Mouse (Mus musculus) heart, embryonic 10.5 days (tissue): Measurements from ENCODE around the gene Slc10a1. TPM values are rescaled to one million over a fixed set of nuclear protein-coding genes. Genes with fewer than 3 reads are reported as not detected.

Experiments used
- DNase-seq: peaks from one replicate; pipeline ENCODE4 v3.0.0-alpha.2; 2017; ENCODE audit warnings: low spot score
- H3K27ac ChIP-seq: fragments of 300-500 bp; sonication (generic); 2 replicates; pipeline ENCODE4 v1.5.1; 2016; ENCODE audit warnings: mild to moderate bottlenecking
- H3K27me3 ChIP-seq: fragments of 300-500 bp; sonication (generic); 2 replicates; pipeline ENCODE4 v1.6.1; 2016; ENCODE audit warnings: mild to moderate bottlenecking; ENCODE audit not compliant: poor library complexity, insufficient read depth, severe bottlenecking
- H3K36me3 ChIP-seq: fragments of 300-500 bp; sonication (generic); 2 replicates; pipeline ENCODE4 v1.6.1; 2016; ENCODE audit warnings: mild to moderate bottlenecking, moderate library complexity
- H3K4me1 ChIP-seq: fragments of 300-500 bp; sonication (generic); 2 replicates; pipeline ENCODE4 v1.6.1; 2016; ENCODE audit warnings: mild to moderate bottlenecking
- H3K4me3 ChIP-seq: fragments of 300-500 bp; sonication (generic); 2 replicates; pipeline ENCODE4 v1.5.1; 2016; ENCODE audit warnings: mild to moderate bottlenecking, moderate library complexity
- H3K9me3 ChIP-seq: fragments of 300-500 bp; sonication (generic); 2 replicates; pipeline ENCODE4 v1.6.1; 2016; ENCODE audit warnings: mild to moderate bottlenecking, moderate library complexity
- WGBS: fragments of 180-500 bp; shearing (Covaris S2); methylation state at CpG from one replicate; pipeline ENCODE4 v1.1.7; 2016; 5-methylcytosine and 5-hydroxymethylcytosine counted together
- polyA plus RNA-seq: library from polyadenylated mRNA; unstranded; fragments of >200 nt; fragmentation: Nextera tagmentation; extraction: Ambion mirVana; gene quantifications from 2 replicates; pipeline ENCODE4 v1.2.1, GENCODE M21; 2016

The Slc10a1 gene
- 0.55 and 0.58 TPM in 2 replicates for polyA plus RNA-seq

DNA sequence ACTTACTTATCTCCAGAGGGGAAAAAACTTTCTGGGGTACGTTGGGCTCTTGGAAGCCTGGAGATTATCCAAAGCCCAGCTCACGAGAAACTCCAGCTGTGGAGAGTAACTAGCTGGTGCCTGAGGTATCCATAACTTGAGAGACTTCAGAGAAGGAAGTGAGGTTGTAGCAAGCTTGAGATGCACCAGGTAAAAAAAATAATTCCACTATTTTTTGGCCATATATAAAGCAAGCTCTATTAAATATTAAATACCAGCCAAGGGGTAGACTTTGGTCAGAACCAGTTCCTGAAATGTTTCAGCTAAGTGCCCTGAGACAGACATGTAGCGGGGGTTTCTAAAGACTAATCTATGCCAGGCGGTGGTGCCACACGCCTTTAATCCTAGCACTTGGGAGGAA lies at the start of gene Slc10a1:
Gene Slc10a1 (minus strand): TSS at position 101 of the 400 bp plus-strand sequence.
- no peaks in the 10 kb centered on the region for H3K27me3 ChIP-seq
- H3K36me3 ChIP-seq = no peaks in the 10 kb centered on the region
- H3K9me3 ChIP-seq = no peaks in the 10 kb centered on the region
- no peak within 1 kb of the TSS for H3K4me3 ChIP-seq
- H3K4me1 ChIP-seq = 0 out of 2 replicates have a peak, but pooled peaks cover 4% of the 10 kb centered on the region
- DNase-seq = no peak
- no peak within 1 kb of the TSS for H3K27ac ChIP-seq
- WGBS = 77% methylated on average over 5 of the region's 5 CpGs

- Histone ChIP-seq H3K36me3 (no peaks in the 10 kb centered on the region), H3K27me3 (no peaks in the 10 kb centered on the region), H3K4me3 (no peak overlapping the region), H3K9me3 (no peaks in the 10 kb centered on the region), H3K27ac (no peak overlapping the region), H3K4me1 (peaks cover 8% of the 10 kb centered on the region)
- WGBS = 90% methylated on average over 12 of the region's 12 CpGs
- no peak for DNase-seq
Measured at GRCm38 (mm10) chr12:81017624-81018023, 49.1 kb upstream of the Slc10a1 start.

GRCm38 (mm10) chr12:81013496-81013895 lies 45.0 kb upstream of the Slc10a1 start:
- peaks cover 25% of the 10 kb centered on the region for H3K4me1 ChIP-seq
- H3K36me3 ChIP-seq = no peaks in the 10 kb centered on the region
- no peak for DNase-seq
- no peaks in the 10 kb centered on the region for H3K27me3 ChIP-seq
- 54% methylated on average over 11 of the region's 11 CpGs for WGBS
- H3K9me3 ChIP-seq = no peaks in the 10 kb centered on the region
- H3K27ac ChIP-seq = peak overlapping the region; percentile 73; the same call in 1 of the 2 replicates
- H3K4me3 ChIP-seq = no peak overlapping the region

- Histone ChIP-seq H3K27me3 (no peaks in the 10 kb centered on the region), H3K36me3 (no peaks in the 10 kb centered on the region), H3K9me3 (no peaks in the 10 kb centered on the region), H3K4me3 (no peak overlapping the region), H3K4me1 (peaks cover 27% of the 10 kb centered on the region), H3K27ac (no peak overlapping the region)
- no peak for DNase-seq
- WGBS = 80% methylated on average over 2 of the region's 2 CpGs
Measured at GRCm38 (mm10) chr12:81011994-81012393, 43.5 kb upstream of the Slc10a1 start.

- Histone ChIP-seq H3K36me3 (no peaks in the 10 kb centered on the region), H3K4me3 (peak overlapping the region; percentile 29; the same call in 1 of the 2 replicates), H3K27me3 (no peaks in the 10 kb centered on the region), H3K4me1 (peaks cover 27% of the 10 kb centered on the region), H3K27ac (no peak overlapping the region; the same call in 1 of the 2 replicates), H3K9me3 (no peaks in the 10 kb centered on the region)
- DNase-seq = no peak
- WGBS = 10% methylated on average over 3 of the region's 3 CpGs
Measured at GRCm38 (mm10) chr12:81009813-81010212, 41.3 kb upstream of the Slc10a1 start.

- H3K4me1 ChIP-seq = peaks cover 8% of the 10 kb centered on the region
- no peak overlapping the region for H3K4me3 ChIP-seq
- 50% methylated on average over 13 of the region's 13 CpGs for WGBS
- no peaks in the 10 kb centered on the region for H3K36me3 ChIP-seq
- no peaks in the 10 kb centered on the region for H3K9me3 ChIP-seq
- peak; percentile 43 for DNase-seq
- peaks cover 26% of the 10 kb centered on the region for H3K27me3 ChIP-seq
- no peak overlapping the region for H3K27ac ChIP-seq
Measured at GRCm38 (mm10) chr12:81002841-81003635, 34.5 kb upstream of the Slc10a1 start.

DNA sequence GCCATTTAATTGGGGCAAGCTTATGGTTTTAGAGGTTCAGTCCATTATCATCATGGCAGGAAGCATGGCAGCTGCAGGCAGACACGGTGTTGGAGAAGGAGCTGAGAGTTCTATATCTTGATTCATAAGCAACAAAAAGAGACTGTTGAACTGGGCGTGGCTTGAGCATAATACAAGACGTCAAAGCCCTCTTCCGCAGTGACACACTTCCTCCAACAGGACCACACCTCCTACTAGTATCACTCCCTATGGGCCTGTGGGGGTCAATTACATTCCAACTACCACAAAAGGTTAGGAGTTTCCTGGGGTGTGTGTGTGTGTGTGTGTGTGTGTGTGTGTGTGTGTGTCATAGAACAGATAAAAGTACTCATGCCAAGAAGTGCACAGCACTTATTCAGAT lies 32.4 kb upstream of the Slc10a1 start:
- WGBS = 77% methylated on average over 4 of the region's 4 CpGs
- peak; percentile 36 for DNase-seq
- Histone ChIP-seq H3K27me3 (peaks cover 41% of the 10 kb centered on the region), H3K27ac (no peak overlapping the region), H3K36me3 (no peaks in the 10 kb centered on the region), H3K9me3 (no peaks in the 10 kb centered on the region), H3K4me1 (peaks cover 8% of the 10 kb centered on the region), H3K4me3 (no peak overlapping the region)

GRCm38 (mm10) chr12:80998528-80999221 lies 30.2 kb upstream of the Slc10a1 start:
- Histone ChIP-seq H3K27ac (peak overlapping the region; percentile 53), H3K9me3 (0 out of 2 replicates have a peak, but pooled peaks cover 3% of the 10 kb centered on the region), H3K27me3 (peaks cover 41% of the 10 kb centered on the region), H3K4me3 (peak overlapping the region; percentile 46), H3K36me3 (no peaks in the 10 kb centered on the region), H3K4me1 (peaks cover 8% of the 10 kb centered on the region)
- DNase-seq = peak; percentile 67
- WGBS = 6% methylated on average over 33 of the region's 33 CpGs

- Histone ChIP-seq H3K4me1 (peaks cover 8% of the 10 kb centered on the region), H3K4me3 (no peak overlapping the region), H3K27me3 (peaks cover 41% of the 10 kb centered on the region), H3K27ac (no peak overlapping the region), H3K9me3 (0 out of 2 replicates have a peak, but pooled peaks cover 3% of the 10 kb centered on the region), H3K36me3 (no peaks in the 10 kb centered on the region)
- peak; percentile 36 for DNase-seq
- 82% methylated on average over 4 of the region's 4 CpGs for WGBS
Measured at GRCm38 (mm10) chr12:80997652-80998051, 29.1 kb upstream of the Slc10a1 start.

DNA sequence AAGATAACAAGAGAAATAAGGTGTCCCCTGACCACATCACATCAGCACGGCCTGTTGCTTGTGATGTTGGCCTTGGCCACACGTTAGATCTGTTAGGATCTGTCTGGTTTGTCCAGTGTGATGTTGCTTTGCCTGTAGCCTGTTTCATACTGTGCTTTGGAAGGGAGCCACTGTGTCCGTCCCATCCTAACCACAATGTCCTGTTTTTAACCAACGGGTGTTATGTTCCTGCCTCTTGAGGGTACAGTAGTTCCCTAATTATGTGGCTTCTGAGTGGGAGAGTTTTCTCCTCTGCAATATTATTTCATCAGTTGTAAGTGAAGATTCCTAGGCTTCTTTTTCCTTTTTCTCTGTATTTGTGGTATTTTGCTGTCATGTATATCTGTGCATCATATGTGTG lies 26.8 kb upstream of the Slc10a1 start:
- no peaks in the 10 kb centered on the region for H3K36me3 ChIP-seq
- peaks cover 50% of the 10 kb centered on the region for H3K27me3 ChIP-seq
- peaks cover 8% of the 10 kb centered on the region for H3K4me1 ChIP-seq
- no peak for DNase-seq
- H3K4me3 ChIP-seq = no peak overlapping the region
- no peak overlapping the region for H3K27ac ChIP-seq
- WGBS = 81% methylated on average over 4 of the region's 4 CpGs
- 0 out of 2 replicates have a peak, but pooled peaks cover 3% of the 10 kb centered on the region for H3K9me3 ChIP-seq

DNA sequence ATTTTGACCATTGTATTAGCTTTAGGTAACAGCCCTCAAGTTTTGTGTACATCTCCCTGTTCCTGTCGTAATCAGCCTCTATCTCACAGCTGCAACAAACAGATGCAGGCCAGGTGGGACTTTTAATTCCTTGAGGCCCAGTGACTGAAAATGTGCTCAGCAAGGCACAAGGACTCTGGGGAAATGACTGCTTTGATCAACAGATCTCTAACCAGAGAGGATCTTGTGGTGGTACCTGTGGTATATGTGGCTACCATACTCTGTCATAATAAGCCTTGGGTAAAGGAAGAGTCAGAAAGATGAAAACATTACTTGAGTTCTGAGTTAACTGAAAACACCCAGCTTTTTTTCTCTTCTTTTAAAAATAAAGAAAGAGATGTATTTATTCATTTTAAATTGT lies 25.3 kb upstream of the Slc10a1 start:
- Histone ChIP-seq H3K27ac (no peak overlapping the region), H3K9me3 (0 out of 2 replicates have a peak, but pooled peaks cover 3% of the 10 kb centered on the region), H3K4me3 (no peak overlapping the region), H3K36me3 (no peaks in the 10 kb centered on the region), H3K27me3 (peaks cover 35% of the 10 kb centered on the region), H3K4me1 (peaks cover 5% of the 10 kb centered on the region)
- 90% methylated on average over 1 of the region's 1 CpGs for whole genome bisulfite sequencing
- DNase-seq = peak; percentile 17

- Histone ChIP-seq H3K4me1 (no peaks in the 10 kb centered on the region), H3K4me3 (no peak overlapping the region), H3K27me3 (peaks cover 23% of the 10 kb centered on the region), H3K27ac (no peak overlapping the region), H3K9me3 (0 out of 2 replicates have a peak, but pooled peaks cover 3% of the 10 kb centered on the region), H3K36me3 (no peaks in the 10 kb centered on the region)
- DNase-seq = peak; percentile 61
- WGBS = 78% methylated on average over 8 of the region's 8 CpGs
Measured at GRCm38 (mm10) chr12:80992540-80993122, 24.1 kb upstream of the Slc10a1 start.
